In the genomic region with DNA sequence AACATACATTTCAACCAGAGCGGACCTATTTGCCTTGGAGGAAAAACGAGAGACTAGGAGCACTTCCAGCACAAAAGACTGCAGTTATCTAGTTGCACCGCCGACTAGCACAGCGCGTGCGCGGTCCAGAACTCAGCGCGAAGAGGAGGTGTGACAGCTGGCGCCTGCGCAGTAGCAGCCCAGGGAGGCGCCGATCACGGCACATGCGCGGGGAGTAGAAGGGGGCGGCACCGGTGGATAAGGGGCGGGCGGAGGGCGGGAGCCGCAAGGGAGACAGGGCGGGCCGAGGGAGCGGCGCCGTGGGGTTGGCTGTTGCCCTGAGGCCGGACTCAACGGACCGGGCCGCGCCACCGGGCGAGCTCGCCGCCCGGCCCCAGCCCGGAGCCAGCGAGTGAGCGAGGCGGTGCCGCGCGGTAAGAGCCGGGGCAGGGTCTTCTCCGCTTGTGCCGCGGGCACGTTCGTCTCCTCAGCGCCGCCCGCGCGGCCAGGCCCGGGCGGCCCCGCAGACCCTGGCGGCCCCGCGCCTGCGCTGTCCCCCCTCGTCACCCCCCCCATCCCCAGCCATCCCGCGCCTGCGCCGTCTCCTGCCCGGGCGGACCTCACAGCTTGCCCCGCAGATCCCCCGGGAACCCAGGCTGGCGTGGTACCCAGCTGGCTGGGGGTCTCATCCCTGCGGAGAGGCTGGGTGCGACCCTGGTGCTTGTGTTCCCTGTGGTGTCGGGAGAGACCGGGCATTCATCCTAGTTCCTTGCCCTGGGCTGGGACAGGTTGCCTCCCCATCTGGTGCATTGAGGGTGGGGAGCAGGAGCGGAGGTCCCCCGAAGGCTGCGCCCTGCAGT, we compare ENCODE assay signal across 7 mouse cellular contexts. TPM values are rescaled to one million over a fixed set of nuclear protein-coding genes. Genes with fewer than 3 reads are reported as not detected.
DNase-seq lines count a peak whose midpoint lies in the region; ATAC-seq lines count a peak whose summit lies in the region.

A gene (plus strand): TSS at position 267 of the 839 bp plus-strand sequence.

- peak within 1 kb of the TSS; percentile 95 for H3K27ac ChIP-seq in embryonic facial prominence, embryonic 11.5 days (replicated peaks; ENCODE audit: low read depth, low read length)
- peak within 1 kb of the TSS; percentile 92 for H3K27ac ChIP-seq in limb, embryonic 11.5 days (replicated peaks; ENCODE audit: low read depth, low read length)
- H3K27ac ChIP-seq in midbrain, embryonic 14.5 days (replicated peaks; ENCODE audit: low read depth, low read length), result peak within 1 kb of the TSS; percentile 97

- peak within 1 kb of the TSS; percentile 91 for H3K9ac ChIP-seq in embryonic facial prominence, embryonic 11.5 days (replicated peaks; ENCODE audit: low read length)
- H3K9ac ChIP-seq in limb, embryonic 11.5 days (ENCODE audit: low read length), result peak within 1 kb of the TSS; percentile 80
- H3K9ac ChIP-seq in midbrain, embryonic 14.5 days (replicated peaks; ENCODE audit: low read length), result peak within 1 kb of the TSS; percentile 93

- peak; percentile 99 for DNase-seq in adrenal gland, postnatal 14 days
- DNase-seq in embryonic facial prominence, embryonic 11.5 days (ENCODE audit: low spot score), result peak; percentile 96
- DNase-seq in heart, adult 11 months, result peak; percentile 100
- peak; percentile 94 for DNase-seq in kidney, adult 18-20 months
- peak; percentile 96 for DNase-seq in limb, embryonic 11.5 days (ENCODE audit: low spot score)
- DNase-seq in midbrain, embryonic 14.5 days, result peak; percentile 98
- peak; percentile 93 to 96 for DNase-seq in spleen, adult 18-20 months

- WGBS in embryonic facial prominence, embryonic 11.5 days, result 0% methylated on average over 46 of the region's 80 CpGs
- WGBS in limb, embryonic 11.5 days, result under 1% methylated on average over 62 of the region's 80 CpGs
- under 1% methylated on average over 77 of the region's 80 CpGs for WGBS in midbrain, embryonic 14.5 days

- no peaks in the 10 kb centered on the region for H3K9me3 ChIP-seq in embryonic facial prominence, embryonic 11.5 days (replicated peaks; ENCODE audit: control insufficient read depth, low read length)
- H3K9me3 ChIP-seq in limb, embryonic 11.5 days (ENCODE audit: control insufficient read depth, low read length), result no peaks in the 10 kb centered on the region
- no peaks in the 10 kb centered on the region for H3K9me3 ChIP-seq in midbrain, embryonic 14.5 days (ENCODE audit: control insufficient read depth, low read length)

- peak within 1 kb of the TSS; percentile 77 for H3K4me3 ChIP-seq in embryonic facial prominence, embryonic 11.5 days (ENCODE audit: low read depth, low read length)
- peak within 1 kb of the TSS; percentile 86 for H3K4me3 ChIP-seq in limb, embryonic 11.5 days (ENCODE audit: low read depth, low read length)
- peak within 1 kb of the TSS; percentile 87 for H3K4me3 ChIP-seq in midbrain, embryonic 14.5 days (replicated peaks; ENCODE audit: low read depth, low read length)

- ATAC-seq in embryonic facial prominence, embryonic 11.5 days (replicated peaks; ENCODE audit: insufficient number of reproducible peaks, low FRiP score, low TSS enrichment, low read depth), result peak; percentile 97
- peak; percentile 98 for ATAC-seq in limb, embryonic 11.5 days (ENCODE audit: insufficient number of reproducible peaks, low FRiP score, low TSS enrichment, low read depth)
- peak; percentile 97 for ATAC-seq in midbrain, embryonic 14.5 days (ENCODE audit: low FRiP score, low TSS enrichment)

- H3K36me3 ChIP-seq in embryonic facial prominence, embryonic 11.5 days (replicated peaks; ENCODE audit: control insufficient read depth, insufficient read depth, low read depth, low read length), result no peaks in the 10 kb centered on the region
- no peaks in the 10 kb centered on the region for H3K36me3 ChIP-seq in limb, embryonic 11.5 days (ENCODE audit: control insufficient read depth, insufficient read depth, low read length)
- H3K36me3 ChIP-seq in midbrain, embryonic 14.5 days (ENCODE audit: control insufficient read depth, insufficient read depth, low read length), result no peaks in the 10 kb centered on the region

- no peaks in the 10 kb centered on the region for H3K27me3 ChIP-seq in embryonic facial prominence, embryonic 11.5 days (ENCODE audit: control insufficient read depth, insufficient read depth, low read length)
- no peaks in the 10 kb centered on the region for H3K27me3 ChIP-seq in limb, embryonic 11.5 days (ENCODE audit: control insufficient read depth, insufficient read depth, low read length)
- no peaks in the 10 kb centered on the region for H3K27me3 ChIP-seq in midbrain, embryonic 14.5 days (ENCODE audit: control insufficient read depth, insufficient read depth, low read length)

- H3K4me1 ChIP-seq in embryonic facial prominence, embryonic 11.5 days (ENCODE audit: control insufficient read depth, insufficient read depth, low read length), result no peaks in the 10 kb centered on the region
- H3K4me1 ChIP-seq in limb, embryonic 11.5 days (ENCODE audit: control insufficient read depth, insufficient read depth, low read length), result no peaks in the 10 kb centered on the region
- H3K4me1 ChIP-seq in midbrain, embryonic 14.5 days (ENCODE audit: control insufficient read depth, insufficient read depth, low read length), result peaks cover 15% of the 10 kb centered on the region

- H3K4me2 ChIP-seq in embryonic facial prominence, embryonic 11.5 days (ENCODE audit: low read depth, low read length), result peak within 1 kb of the TSS; percentile 69
- H3K4me2 ChIP-seq in limb, embryonic 11.5 days (ENCODE audit: low read depth, severe bottlenecking), result peak within 1 kb of the TSS; percentile 61
- H3K4me2 ChIP-seq in midbrain, embryonic 14.5 days (ENCODE audit: low read length), result peak within 1 kb of the TSS; percentile 59

RNA-seq across cellular contexts. Expression of the gene that starts here (rescaled TPM):
- 43.6 and 50.7 TPM in 2 replicates for total RNA-seq in adrenal gland, postnatal 14 days (2021)
- 23.3 and 24.1 TPM in 2 replicates for polyA plus RNA-seq in embryonic facial prominence, embryonic 11.5 days (2014; fragmentation: Nextera tagmentation; extraction: Ambion mirVana)
- 23.4 and 24.4 TPM in 2 replicates for polyA plus RNA-seq in limb, embryonic 11.5 days (2014; fragmentation: Nextera tagmentation; extraction: Ambion mirVana)
- 25.4 and 30.9 TPM in 2 replicates for polyA plus RNA-seq in midbrain, embryonic 14.5 days (2014; fragmentation: Nextera tagmentation; extraction: Ambion mirVana)

Comparison
In these comparisons a context has a peak if more than half of its experiments do, and no peak if none do; other contexts are left out.
1. Peak in every context shown above with its lines: DNase-seq, ATAC-seq, H3K4me3 ChIP-seq and H3K27ac ChIP-seq.